Mouse (Mus musculus): ENCODE data around the gene Ilk.
"Not testable (repeated sequence)": the region's sequence is repeated elsewhere in the genome, so short reads cannot be mapped to it uniquely, and the experiment has no call there.

The Ilk gene

DNA sequence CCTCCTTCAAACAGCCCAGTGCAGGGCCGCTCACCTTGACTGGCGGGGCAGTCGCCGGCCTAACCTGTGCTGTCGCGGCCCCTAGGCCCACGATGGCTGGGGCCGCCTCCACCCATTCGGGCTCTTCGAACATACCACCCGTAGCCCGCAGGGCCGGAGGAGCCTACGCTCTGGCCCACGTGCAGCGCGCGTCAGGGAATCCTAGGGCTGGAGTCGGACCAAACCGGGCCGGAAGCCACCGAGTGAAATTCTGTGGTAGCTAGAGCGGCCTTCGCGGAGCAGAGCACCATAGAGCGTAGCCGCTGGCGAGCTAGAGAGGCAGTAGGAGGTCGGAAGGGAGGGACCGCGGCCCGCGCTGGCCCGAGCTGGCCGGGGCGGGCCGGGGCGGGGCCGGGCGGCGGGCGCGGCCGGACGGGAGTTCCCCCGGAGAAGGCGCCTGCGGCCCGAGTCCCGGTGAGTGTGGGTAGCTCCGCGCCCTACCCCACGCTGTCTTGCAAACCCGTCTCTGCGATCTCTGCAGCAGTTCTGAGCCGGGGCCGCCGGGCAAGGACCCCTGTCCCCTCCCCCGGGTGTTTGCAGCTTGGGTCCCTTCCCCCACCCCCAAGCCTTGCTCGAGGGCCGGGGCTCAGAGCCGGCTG lies at the start of gene Ilk:
Gene Ilk, plus strand, starts transcription at position 329 of the 638 bp plus-strand sequence.
- peak; percentile 95 for DNase-seq

DNA sequence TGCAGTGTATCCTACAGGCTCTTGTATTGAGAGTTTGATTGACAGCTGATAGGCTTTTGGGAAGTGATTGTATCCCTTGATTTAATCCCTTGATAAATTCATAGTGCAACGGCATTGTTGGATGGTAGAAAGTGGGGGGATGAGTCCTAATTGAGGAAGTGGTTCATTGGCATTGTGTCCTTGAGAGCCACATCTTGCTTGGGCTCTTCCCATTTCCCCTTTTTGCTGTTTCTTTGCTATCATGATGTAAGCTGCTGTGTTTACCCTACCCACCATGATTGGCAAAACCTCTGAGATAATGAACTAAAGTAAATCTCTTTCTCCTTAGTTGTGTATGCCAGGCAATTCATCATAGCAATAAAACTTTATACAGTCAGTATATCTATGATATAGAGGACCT lies 45.5 kb upstream of the Ilk start:
- DNase-seq: no peak

DNA sequence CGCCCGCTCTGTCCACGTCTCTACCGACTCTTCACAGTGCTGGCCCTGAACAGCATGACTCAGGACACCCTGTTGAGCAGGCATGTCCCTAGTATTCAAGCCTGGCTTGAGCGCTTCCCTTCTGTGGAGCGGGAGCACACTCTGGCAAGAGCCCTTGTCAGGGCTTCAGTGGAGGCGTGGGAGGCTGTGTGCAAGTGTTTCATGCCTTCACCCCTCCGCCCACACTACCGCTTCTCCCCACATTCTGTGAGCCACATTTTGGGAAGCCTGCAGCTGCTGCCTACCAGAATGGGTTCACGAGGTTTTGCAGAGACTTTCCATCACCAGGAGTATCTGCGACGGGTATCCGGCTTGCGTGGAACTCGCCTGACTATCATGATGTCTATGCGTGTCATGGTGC lies 33.2 kb upstream of the Ilk start:
- DNase-seq: no peak

DNA sequence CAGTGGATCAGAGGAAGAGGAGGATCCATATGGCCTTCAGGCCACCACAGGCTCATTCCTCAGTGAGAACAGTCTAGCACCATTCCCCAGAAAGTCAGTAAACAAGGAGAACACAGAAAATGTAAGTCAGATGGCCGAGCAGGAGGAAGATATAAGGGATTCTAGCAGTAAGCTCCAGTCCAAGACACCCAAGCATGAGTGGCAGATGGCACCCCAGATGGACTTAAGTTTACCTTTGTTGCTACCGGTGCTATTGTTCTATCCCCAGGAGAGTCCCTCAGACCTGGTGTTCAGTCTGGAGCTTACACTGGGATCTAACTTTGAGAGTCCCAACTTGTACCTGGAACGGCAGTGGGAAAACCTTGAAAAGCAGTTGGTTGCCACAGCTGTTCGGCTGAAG lies 32.6 kb upstream of the Ilk start:
- no peak for DNase-seq

DNA sequence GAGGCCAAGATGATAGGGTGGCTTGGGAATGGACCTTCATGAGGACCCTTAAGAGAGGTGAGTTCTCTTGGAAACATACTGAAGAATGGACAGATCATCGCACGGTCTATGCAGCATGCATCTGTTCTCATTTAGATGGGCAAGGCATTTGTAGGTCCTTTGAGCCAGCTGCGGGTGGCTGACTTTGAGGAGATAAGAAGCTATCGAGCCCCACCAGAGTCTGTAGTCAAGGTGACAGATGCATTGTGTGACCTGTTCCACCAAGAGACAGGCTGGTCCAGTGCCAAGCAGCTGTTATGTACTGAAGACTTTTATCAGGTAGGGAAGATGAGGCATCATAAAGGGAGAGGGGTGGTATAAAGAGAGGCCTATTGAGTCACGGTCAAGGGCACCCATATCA lies 27.7 kb upstream of the Ilk start:
- DNase-seq: no peak

DNA sequence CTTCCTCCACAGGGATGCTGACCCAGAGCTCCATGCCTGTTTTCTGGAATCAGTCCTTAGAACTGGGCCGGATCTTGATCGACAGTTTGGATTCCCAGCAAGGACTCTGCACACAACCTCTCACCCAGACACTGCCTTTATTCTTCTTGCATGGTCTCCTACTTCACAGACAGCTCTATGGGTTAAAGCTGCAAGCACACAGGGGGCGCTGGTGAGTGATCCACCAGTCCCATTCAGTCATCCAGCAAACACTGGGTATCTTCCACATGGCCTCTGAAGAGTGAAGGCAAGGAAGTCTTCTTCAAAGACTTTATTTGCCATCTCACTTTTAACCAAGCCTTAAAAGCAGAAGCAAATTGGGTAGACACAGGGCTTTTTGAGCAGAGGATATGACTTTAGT lies 21.0 kb upstream of the Ilk start:
- DNase-seq: no peak

DNA sequence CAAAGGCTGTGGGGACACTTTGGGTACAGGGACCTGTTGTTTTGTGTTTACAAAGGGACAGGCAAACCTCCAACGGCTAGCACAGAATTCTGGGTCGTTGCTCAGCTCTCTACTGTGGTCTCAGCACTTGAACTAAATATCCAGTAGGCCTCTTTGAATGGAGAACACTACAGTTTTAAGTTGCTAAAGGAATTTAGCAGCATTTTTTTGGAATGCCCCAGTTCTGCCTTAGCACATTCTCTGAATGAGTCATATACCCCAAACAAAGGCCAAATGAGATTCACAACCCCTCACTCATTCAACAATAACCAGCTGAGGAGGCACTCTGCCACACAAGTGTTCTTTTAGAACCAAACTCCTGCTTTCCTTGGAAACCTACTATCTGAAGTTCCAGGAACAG lies 14.5 kb upstream of the Ilk start:
- DNase-seq: no peak

DNA sequence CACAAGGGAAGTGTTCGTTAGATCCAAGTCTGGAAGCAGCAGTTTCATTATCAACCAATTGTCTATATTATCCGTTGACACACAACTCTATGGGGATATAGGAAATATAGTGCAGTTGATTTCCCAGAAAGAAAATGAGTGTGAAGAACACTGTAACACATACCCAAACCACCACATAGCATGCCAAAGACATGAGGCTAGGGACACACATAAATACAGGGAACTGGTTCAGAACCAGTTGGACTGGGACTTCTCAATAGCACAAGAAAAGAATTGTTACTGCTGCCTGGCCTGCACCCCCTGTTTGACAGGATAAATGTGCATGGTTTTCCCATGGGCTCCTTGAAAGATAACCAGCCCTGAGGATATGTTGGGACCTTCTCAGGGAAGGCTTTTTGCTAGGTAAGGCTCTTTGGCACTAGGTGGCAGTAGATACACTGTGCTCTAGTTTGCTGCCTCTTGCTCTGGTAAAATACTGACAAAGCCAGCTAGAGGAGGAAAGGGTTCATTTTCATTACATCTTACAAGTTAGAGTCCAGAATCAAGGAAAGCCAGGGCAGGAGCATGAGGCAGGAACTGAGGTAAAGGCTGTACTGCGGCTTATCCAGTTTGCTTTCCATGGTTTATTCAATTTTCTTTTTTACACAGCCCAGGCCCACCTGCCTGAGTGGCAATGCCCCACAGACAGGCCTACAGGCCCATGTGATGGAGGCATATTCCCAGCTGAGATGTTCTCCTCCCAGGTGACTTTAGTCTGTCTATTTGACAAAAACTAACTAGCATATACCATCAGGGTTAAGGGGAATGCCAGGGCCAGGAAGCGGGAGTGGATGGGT lies 10.0 kb upstream of the Ilk start:
- DNase-seq: peak; percentile 73

DNA sequence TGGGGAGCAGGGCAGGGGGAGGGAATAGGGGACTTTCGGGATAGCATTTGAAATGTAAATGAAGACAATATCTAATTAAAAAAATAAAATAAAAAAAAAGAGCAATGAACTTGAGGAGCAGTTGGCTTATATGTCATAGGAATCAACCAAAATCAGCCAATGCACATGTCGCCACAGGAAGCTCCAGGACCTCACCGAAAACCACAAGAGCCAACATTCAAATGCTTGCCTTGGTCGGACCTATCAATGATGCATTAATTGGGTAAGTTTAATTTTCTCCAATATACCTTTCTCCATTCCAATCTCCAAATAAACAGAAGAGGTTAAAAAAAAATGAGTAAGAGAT lies 9.4 kb upstream of the Ilk start:
- DNase-seq: no peak

DNA sequence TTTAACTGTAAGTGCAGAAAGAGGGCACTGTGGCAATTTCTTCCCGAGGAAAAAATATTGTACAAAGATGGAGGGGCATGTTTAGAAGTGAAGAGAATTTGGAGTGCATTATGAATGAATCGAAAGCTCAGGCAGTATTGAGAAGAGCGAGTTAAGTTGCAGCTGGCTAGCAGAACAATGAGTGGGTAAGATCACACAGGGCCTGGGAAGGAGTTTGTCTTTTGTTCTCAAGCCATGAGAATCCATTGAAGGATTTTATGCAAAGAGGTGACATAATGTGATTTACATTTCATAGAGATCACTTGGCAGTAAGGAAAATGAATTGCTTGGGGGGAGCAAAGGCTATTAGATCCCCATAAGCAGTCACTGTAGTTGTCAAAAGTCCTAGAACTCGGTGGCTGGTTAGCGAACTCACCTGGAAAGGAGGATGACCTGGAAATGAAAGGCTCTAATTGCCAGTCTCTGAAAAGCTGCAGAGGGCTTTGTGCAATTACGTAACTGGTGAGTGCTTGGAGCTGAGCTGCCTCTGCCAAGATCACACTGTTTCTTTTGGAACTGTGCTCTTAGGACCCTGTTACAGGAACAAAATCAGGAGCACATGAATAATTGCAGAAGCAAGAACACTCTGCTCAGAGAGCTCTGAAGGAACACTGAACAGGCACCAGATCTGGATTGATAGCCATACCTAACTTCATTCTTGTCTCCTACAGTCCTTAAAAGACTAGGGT lies 7.5 kb upstream of the Ilk start:
- no peak for DNase-seq

DNA sequence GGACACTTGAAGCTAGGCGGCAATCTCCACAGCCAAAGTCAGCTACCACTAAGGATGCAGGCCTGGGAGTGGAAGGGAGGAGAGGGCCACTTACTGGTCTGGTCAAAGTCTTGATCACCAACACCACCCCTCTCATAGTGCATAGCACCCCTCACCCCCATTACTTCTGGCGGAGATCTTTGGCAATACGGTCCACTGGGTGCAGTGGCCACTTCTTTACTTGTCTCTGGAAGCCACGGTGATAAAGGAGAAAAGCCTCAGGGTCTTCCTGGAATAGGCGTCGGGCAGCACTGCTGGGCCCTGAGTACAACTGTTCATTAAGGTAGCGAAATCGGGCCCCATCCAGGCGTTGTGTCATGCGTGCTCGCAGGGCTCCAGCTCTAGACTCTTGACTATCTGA lies 2.6 kb upstream of the Ilk start:
- no peak for DNase-seq

DNA sequence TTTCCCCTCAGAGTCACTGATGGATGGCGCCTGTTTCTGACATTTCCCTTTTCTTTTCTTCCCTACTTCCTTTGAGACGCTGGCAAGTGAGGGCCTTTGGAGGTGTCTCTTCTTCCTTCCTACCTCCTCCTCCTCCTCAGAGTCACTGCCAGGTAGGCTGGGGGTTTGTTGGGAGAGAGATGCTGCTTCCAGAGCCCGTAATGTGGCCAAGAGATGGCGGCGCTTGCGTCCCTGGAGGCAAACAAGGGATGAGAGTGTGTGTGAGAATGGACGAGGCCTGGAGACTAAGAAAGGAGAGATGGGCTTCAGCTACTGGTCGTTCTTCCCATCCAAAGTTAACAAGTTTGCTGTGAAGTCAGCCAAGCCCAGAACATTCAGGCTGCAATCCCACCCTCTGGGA lies 1.6 kb upstream of the Ilk start:
- DNase-seq: no peak

DNA sequence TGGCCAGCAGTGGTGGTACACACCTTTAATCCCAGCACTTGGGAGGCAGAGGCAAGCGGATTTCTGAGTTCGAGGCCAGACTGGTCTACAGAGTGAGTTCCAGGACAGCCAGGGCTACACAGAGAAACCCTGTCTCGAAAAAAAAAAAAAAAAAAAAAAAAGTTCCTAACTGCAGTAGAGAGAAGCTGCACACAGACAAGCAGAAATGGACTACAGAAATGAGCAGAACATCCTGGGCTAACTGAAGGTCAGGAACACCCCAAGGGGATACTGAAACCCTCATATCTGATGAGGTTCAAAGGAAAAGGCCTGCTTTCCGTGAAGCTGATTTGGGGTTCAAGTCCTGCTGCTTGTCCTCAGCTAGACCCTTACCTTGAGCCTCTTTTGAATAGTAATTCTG lies 928 bp upstream of the Ilk start:
- DNase-seq: not testable (repeated sequence)

DNA sequence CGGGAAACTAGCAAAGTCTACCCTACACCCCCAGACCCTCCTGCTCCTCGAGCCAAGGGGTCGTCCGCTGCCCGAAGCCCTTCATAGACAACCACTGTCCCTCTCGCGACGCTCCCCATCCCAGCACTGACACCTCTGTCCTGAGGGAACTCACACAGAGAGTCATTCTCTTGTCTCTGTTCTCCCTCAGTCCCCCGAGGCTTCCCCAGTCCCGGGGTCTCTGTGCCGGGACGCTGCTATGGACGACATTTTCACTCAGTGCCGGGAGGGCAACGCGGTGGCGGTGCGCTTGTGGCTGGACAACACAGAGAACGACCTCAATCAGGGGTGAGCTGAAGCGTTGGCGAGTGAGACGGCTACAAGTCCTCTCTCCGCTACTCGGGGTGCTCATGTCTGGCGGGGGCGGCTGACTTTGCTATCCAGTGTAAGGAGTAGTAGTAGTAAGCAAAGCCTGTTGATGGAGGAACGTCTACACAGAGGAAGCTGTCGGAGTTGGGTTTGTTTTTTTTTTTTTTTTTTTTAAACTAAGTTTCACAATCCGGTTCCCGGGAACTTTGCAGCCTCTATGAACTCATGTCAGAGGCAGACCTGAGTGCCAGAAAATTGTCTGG lies 624 bp downstream of the Ilk start, which contains the start of gene Rrp8:
Gene Rrp8, minus strand, starts transcription at position 475 of the 611 bp plus-strand sequence.
- DNase-seq: peak; percentile 52

DNA sequence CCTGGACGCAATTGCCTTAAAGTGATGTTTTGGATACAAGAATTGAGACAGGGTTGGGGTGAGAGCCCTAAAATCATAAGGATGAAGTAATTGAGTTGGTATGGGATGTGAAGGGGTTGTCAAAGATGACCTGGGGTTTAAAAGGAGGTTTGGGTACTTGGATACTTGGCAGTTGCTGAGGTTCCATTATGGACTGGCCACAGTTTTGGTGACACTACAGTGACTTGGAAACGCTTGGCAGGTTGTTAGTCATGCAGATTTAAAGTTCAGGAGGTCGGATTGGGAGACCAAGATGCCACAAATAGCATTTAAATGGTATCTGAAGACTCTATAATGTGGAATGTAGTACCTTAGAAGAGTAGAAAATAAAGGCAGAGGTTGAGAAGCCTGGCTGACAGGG lies 1.3 kb downstream of the Ilk start:
- no peak for DNase-seq

DNA sequence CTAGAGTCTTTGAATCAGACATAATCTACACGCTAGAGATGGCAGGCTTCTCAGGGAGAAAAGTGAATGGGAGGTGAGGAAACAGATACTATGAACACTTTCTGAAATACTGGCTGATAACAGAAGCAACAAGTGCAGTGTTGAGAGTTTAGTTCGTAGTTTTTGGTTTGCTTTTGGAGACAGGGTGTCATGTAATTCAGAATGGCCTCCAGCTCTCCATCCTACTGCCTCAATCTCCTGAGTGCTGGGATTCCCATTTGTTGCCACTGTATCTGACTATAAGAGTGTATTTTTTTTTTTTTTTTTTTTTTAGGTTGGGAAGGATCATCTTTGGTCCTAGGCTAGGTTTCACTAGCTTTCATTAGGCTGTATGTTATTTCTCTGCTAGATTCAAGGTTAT lies 1.9 kb downstream of the Ilk start:
- no peak for DNase-seq

DNA sequence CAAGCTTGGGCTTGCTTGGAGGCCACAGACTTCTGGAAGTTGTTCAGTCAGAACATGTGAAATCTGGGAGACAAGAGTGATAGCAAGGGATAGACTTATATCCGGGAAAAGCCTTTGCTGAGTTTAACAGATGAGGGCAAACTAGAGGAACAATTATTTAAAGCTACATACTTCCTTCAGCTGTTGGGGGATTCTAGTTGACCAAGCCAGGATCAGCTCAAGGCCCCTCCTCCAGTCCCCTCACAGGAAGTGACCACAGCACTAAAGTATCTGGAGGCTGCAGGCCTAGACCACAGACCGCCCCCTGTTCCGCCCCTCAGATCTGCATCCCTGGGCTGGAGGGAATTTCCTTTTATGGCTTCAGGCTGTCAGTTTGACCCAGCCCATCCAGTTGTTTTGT lies 2.6 kb downstream of the Ilk start:
- peak; percentile 93 for DNase-seq

DNA sequence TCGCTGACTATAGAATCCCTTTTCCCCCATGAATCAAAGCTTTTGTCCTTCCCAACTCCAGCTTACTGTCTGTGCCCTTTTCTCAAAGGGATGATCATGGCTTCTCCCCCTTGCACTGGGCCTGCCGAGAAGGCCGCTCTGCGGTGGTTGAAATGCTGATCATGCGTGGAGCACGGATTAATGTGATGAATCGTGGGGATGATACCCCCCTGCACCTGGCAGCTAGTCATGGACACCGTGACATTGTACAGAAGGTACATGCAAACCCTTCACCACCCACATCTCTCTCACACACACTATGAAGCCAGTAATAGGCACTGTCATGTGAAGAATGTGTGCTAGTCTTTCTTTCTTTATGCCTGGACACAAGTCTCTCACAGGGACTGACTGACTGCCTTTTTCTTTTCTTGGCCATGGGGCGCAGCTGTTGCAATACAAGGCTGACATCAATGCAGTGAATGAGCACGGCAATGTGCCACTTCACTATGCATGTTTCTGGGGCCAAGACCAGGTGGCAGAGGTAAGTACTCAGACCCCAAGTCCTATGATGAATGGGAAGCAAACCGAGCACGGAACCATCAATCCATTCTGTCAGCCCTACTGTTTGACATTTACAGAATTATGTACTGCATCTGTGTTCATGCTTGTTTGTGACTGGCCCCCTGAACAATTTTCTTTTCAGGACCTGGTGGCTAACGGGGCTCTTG lies 3.9 kb downstream of the Ilk start:
- no peak for DNase-seq

DNA sequence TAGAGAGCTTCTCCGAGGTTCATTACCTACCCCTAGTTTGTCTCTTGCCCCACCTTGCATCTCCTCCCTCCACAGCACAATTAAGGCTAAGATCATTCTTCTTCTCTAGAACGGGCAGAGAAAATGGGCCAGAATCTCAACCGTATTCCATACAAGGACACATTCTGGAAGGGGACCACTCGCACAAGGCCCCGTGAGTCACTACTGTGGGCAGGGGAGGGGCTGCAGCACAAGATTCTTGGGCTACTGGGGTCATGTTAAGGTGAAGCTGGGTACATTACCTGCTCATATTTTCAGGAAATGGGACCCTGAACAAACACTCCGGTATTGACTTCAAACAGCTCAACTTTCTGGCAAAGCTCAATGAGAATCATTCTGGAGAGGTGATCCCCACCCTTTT lies 4.5 kb downstream of the Ilk start:
- DNase-seq: no peak

DNA sequence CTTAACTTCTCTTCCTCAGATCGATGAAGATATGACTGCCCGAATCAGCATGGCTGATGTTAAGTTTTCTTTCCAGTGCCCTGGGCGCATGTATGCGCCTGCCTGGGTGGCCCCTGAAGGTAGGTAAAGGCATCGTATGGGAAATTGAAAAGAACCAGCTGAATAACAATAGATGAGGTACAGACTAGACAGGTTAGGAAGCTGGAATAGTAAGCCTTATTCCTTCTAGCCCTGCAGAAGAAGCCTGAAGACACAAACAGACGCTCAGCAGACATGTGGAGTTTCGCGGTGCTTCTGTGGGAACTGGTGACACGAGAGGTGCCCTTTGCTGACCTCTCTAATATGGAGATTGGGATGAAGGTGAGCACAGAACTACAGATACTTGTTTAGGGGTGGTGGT lies 5.6 kb downstream of the Ilk start:
- no peak for DNase-seq

DNA sequence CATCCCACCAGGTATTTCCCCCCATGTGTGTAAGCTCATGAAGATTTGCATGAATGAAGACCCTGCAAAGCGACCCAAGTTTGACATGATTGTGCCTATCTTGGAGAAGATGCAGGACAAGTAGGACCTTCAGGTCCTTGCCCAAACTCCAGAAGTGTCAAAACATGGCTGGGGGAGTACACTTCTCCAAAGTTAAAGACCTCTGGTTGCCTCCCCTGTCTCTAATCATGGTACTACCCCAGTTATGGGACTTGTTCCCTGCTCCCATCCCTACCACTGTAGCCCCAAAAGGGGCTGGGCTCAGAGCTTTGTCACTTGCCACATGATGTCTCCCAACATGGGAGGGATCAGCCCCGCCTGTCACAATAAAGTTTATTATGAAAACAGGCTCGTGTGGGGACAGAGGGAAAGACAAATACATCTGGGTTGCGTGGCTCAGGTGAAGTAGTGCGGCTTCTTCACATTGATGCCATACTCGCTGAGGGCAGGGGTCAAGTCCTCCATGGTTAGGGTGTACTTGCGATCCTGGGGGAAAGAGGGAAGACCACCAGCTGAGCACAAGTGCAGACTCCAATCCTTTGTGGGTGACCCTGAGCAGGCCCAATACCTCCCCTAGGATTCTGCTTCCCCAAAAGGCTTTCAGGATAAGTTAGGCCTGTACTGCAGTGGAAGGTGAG lies 6.3 kb downstream of the Ilk start:
- not testable (repeated sequence) for DNase-seq

DNA sequence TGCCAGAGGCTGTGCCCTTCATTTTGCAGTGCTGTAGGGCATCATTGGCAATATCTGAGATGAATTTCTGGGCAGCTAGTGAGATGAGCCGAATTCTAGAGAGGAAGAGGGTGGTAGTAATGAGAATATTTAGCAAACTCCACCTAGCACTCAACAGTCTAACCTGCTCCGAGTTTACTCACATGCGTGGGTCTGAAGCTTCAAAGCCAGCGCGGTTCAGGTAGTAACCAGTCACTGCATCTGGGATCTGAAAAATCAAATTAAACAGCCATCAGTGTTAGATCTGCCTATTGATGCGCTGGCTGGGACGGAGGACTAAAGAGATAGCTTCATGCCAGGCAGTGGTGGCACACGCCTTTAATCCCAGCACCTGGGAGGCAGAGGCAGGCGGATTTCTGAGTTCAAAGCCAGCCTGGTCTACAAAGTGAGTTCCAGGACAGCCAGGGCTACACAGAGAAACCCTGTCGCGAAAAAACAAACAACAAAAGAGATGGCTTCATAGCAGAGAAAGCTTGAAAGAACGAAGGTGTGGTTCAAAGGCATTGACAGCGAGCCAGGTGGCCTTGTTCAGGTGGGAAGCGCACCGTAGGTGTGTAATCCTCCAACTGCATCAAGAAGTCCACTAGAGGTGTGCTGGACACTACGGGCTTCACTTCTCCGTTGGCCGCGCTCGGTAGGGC lies 7.0 kb downstream of the Ilk start:
- not testable (repeated sequence) for DNase-seq

Measured in lung, postnatal 10 days (tissue).